Mouse (Mus musculus) cerebellum, adult 9-10 months (tissue): ENCODE measurements around the gene B3gnt2.

Experiments
- DNase-seq: peaks from one replicate; pipeline ENCODE4 v3.0.0; 2022

Gene B3gnt2

GRCm38 (mm10) chr11:22846960-22847731 is 13.6 kb downstream of the B3gnt2 start:
- no peak for DNase-seq

GRCm38 (mm10) chr11:22846093-22846835 is 14.5 kb downstream of the B3gnt2 start:
- DNase-seq: no peak

GRCm38 (mm10) chr11:22844754-22845718 is 15.7 kb downstream of the B3gnt2 start:
- DNase-seq: no peak

- no peak for DNase-seq
Measured at GRCm38 (mm10) chr11:22839456-22839855, 21.3 kb downstream of the B3gnt2 start.

GRCm38 (mm10) chr11:22838361-22838760 is 22.4 kb downstream of the B3gnt2 start:
- no peak for DNase-seq

GRCm38 (mm10) chr11:22836269-22836668 is 24.5 kb downstream of the B3gnt2 start:
- no peak for DNase-seq

GRCm38 (mm10) chr11:22832600-22832999 is 28.2 kb downstream of the B3gnt2 start:
- DNase-seq: no peak

GRCm38 (mm10) chr11:22831916-22832315 is 28.8 kb downstream of the B3gnt2 start:
- no peak for DNase-seq

- DNase-seq: no peak
Measured at GRCm38 (mm10) chr11:22830684-22831083, 30.1 kb downstream of the B3gnt2 start.

- DNase-seq: no peak
Measured at GRCm38 (mm10) chr11:22830179-22830611, 30.6 kb downstream of the B3gnt2 start.

GRCm38 (mm10) chr11:22828988-22829632 is 31.7 kb downstream of the B3gnt2 start:
- no peak for DNase-seq

- no peak for DNase-seq
Measured at GRCm38 (mm10) chr11:22827514-22828080, 33.2 kb downstream of the B3gnt2 start.

- DNase-seq: no peak
Measured at GRCm38 (mm10) chr11:22826665-22827064, 34.1 kb downstream of the B3gnt2 start.

GRCm38 (mm10) chr11:22826051-22826450 is 34.7 kb downstream of the B3gnt2 start:
- no peak for DNase-seq

GRCm38 (mm10) chr11:22825548-22825947 is 35.2 kb downstream of the B3gnt2 start:
- no peak for DNase-seq

- DNase-seq: no peak
Measured at GRCm38 (mm10) chr11:22824049-22824705, 36.6 kb downstream of the B3gnt2 start.

- no peak for DNase-seq
Measured at GRCm38 (mm10) chr11:22821243-22821642, 39.5 kb downstream of the B3gnt2 start.

GRCm38 (mm10) chr11:22818371-22818770 is 42.4 kb downstream of the B3gnt2 start:
- DNase-seq: no peak

GRCm38 (mm10) chr11:22815877-22816276 is 44.9 kb downstream of the B3gnt2 start:
- DNase-seq: no peak

- DNase-seq: no peak
Measured at GRCm38 (mm10) chr11:22815143-22815542, 45.6 kb downstream of the B3gnt2 start.

- DNase-seq: no peak
Measured at GRCm38 (mm10) chr11:22813921-22814704, 46.6 kb downstream of the B3gnt2 start.
